Mouse (Mus musculus): ENCODE results near the gene Kif5c.
A peak's percentile ranks its signal among the peaks of the same experiment; 100 is the strongest.

The Kif5c gene

DNA sequence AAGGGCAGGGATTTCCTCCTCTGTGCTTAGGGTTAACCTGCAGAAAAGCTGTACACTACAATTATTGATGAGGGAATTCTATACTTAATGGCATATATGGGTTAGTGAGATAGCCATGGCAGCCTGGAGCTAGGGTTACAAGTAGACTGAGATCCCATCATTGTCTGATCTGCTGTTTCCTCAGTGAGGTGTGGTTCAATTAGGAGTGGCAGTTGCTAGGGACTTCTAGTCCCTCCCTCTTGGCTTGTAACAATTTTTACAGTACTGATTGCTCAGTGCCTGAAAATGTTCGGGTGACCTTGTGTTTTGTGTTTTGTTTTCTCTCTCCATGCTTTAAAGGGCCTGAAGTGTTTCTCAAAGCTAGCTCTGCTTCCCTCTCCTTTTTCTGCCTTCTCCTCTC, 2.1 kb downstream of the Kif5c start:
- DNase-seq (ENCODE audit: low spot score) = no peak

DNA sequence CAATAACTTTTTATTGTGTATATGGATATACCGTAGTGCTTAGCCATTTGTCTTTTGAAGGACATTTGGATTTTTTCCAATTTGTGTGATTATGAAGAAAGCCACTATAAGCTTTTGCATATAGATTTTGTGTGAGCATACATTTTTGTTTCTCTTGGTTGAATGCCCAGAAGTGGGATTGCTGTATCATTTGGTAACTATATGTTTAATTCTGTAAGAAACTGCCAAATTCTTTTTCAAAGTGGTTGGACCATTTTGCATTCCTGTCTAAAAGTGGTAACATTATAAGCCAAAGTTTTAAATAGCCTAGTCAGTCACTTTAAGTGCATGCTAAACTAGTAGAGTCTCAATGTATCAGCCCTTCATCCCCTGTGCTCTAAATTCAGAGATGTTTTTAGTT, 6.5 kb downstream of the Kif5c start:
- no peak for DNase-seq (ENCODE audit: low spot score)

DNA sequence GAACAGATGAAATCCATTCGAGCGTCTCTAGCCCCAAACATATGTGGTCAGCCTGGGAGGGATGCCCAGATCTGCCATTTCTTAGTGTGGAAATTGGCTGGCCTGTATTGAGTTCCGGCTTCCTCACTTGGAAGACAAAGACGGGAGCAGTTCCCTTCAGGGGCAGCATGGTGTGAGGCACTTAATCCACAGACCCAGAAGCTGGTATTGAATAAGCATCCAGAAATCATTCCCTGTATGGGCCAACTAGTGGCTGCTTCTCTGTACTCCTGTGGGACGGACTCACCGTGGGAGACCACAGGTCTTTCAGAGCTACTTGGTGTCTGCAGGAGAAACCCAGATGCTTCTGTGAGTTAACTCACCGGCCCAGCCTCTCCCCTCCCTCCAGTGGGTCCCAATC, 8.5 kb downstream of the Kif5c start:
- no peak for DNase-seq (ENCODE audit: low spot score)

DNA sequence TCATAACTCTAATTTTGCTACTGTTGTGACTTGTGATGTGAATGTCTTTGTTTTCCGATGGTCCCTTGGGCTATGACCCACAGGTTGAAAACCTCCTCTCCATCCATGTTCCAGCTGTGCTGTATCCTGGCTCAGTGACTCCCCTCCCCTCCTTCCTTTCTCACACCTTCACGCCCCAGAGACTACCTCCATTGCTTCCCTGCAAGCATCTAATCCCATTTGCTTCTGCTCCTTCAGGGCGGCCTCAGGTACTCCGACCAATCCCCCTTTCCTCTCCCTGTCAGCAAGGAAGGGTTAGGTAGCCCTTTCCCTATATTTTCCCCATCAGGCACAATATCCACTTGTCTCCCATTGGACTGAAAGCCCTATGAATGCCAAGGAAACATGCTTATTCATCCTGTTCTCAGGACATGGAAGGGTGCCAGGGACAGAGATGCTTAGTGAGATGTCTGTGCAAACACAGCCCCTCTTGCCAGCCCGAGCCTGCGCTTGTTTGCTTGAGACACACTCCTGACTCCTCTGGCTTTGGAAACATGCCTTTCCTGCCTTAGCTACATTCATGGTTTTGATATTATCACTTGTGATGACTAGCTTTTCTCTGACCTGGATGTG, 9.1 kb downstream of the Kif5c start:
- DNase-seq (ENCODE audit: low spot score) = no peak

DNA sequence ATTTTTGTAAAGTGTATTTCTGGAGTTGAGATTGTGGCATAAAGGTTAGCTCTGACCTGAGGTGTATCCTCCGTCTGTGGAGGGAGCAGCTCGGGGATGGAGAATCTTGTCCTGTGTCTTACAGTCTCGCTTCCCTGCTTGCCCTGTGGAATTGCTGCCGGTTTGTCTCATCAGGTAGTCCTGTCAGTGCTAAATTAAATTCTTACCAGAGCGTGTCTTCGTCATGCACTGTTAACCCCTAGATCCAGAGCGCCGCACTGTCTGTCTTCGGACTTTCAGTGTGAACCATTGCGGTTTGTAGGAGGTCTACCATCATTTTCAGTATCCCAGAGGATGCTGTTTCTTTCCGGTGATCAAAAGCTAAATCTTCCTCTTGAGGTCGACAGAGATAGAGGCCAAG, 10.1 kb downstream of the Kif5c start:
- DNase-seq (ENCODE audit: low spot score) = no peak

DNA sequence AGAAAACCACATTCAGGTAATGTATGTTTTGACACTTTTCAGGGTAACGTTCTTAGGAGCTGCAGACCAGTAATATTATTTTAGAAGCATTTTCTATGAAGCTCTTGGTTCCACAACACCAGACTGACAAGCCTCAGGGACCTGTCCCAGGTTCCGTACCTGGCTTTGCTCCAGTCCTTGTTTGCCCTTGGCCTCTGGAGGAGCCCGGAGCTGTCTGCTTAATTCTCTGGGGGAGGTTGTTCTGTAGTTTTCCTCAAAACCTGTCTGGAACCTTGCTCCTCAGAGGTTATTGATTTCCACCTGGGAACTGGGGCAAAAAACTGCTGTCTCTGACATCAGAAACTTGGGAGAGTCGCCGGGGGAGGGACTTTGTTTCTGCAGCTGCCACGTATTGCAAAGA, 11.5 kb downstream of the Kif5c start:
- no peak for DNase-seq (ENCODE audit: low spot score)

DNA sequence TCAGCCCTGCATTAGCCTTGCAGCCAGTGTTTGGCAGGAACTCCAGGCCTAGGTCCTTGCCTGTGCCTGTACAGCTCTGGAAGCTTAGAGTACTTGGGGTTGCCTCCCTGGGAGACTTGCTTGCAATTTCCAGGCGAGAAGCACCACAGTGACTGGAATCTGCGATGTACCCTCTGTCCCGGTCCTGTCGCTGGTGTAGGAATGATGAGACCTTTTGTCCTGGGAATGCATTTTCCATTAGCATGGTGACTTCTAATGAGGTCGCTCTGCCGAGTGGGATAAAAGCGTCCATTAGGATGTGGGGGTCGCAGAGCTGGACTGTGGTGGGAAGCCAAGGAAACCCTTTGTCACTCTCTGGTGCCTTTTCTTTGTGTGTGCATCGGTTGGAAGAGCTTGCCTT, 14.1 kb downstream of the Kif5c start:
- DNase-seq (ENCODE audit: low spot score) = peak; percentile 72

DNA sequence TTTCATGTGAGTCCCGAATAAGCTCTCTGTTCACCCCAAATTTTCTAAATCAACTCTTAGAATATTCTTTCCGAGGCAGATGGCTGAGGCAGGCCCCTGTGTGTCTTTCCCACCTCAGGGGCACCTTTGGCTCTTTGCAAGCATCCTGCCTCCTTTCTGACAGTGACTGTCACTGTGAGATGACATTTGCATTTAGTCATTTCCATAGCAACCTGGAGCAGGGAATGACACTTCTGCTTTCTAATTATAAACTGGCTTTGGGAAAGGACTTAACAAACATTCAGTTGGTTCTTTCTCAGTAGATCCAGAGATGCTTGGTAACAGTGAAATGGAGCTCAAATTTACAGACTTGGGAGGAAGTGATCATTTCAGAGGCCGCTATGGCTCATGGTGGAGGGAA, 23.7 kb downstream of the Kif5c start:
- no peak for DNase-seq (ENCODE audit: low spot score)

DNA sequence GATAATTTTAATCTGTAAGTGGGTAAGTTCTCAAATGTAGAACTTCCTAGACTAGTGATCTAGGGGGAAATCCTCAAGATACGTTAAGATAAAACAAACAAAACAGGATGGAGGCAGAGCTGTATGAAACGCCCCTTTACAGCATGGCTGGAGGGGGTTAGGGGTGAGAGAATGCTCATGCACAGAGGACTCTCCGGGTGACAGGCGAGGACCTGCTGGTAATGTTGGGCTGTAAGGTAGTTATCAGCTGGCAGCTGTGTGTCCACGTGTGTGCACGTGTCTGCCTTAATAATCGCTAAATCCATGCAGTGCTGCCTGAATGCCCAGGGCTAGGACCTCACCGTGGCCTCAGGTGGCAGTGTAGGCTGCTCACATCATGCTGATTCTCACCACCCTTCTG, 24.7 kb downstream of the Kif5c start:
- DNase-seq (ENCODE audit: low spot score) = no peak

DNA sequence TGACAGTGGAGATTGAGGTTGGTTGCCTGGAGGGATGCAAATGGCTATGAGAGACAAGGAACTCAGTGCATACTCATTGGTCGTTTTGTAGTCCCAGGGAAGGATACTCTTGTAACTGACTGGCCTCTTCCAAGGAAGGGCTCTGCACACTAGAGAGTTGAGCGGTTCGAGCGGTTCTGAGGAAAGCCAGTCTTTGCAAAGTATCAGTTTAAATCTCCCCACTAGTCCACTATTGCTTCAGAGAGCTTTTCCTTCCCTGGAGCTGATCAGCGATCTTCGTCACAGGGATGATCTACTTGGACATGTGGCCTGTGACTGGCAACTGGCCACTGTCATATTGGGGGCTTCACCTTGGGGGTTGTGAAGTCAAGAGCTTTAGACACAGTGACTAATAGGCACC, 28.5 kb downstream of the Kif5c start:
- DNase-seq (ENCODE audit: low spot score) = no peak

DNA sequence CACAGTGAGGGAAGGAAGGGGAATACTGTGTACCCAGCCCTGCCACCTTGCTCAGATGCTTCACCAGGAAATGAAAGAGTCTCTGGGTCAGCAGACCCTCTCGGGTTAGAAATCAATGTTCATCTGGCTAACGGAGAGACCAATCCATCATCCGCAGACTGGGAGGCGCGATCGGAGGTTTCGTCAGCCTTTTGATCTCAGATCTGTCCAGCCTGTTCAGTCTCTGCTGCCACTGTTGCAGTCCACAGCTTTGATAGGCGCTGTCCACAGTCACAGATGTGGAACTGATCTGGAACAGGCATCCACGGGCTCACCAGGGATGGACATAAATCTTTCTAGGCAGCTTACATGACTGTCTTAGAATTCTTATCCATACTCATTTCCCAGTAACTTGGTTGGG, 29.2 kb downstream of the Kif5c start:
- peak; percentile 60 for DNase-seq (ENCODE audit: low spot score)

DNA sequence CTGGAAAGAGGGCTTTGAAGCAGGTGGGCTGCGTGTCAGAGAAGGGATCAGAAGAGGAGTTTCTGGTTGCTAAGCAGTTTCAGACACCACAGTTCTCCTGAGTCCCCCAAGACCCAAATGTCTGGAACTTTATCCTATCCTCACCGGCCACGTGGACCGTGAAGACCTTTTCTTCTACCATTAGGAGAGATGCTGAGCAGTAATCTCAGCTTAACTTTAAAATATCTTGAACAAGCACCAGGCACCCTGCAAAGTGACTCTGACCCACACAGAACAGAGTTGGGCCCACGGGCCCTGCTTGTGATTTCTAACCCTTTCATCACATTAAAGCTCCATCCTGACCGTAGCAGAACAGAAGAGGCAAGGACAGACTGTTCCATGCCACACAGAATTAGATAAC, 29.7 kb downstream of the Kif5c start:
- DNase-seq (ENCODE audit: low spot score) = no peak

DNA sequence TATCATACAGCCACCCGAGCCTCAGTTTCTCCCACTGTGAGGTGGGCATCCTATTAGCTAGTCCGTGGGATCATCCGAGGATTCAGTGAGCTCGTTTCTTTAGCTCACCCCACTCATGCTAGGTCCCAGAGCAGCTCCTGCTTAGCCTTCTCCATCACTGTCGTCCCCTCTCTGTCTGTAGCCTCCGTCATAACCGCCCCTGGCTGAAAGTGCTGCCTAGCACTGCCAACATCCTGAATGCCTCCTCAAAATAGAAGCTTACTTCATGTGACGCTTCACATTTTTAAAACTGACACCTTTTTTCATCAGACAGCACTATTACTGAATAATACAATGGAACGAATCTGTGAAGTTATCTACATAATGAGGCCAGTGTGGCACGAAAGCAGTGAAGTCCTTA, 30.1 kb downstream of the Kif5c start:
- DNase-seq (ENCODE audit: low spot score) = no peak

DNA sequence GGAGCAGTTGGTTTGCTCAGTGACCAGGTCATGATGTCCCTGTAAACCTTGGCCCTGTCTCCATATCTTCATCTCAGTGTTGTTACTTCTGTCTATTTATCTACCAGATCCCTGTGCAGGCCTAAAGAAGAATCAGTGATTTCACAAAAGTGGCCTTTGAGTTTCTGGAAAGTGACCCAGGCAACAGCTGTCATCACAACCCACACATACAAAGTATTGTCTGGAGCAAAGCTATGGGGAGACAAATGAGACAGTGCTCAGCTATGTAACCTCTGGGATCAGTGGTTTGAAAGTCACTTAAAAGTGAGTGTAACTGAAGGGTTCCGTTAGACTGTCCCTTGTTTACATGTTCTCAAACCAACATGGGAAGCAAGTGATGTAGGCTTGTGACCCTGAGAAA, 32.6 kb downstream of the Kif5c start:
- DNase-seq (ENCODE audit: low spot score) = no peak

DNA sequence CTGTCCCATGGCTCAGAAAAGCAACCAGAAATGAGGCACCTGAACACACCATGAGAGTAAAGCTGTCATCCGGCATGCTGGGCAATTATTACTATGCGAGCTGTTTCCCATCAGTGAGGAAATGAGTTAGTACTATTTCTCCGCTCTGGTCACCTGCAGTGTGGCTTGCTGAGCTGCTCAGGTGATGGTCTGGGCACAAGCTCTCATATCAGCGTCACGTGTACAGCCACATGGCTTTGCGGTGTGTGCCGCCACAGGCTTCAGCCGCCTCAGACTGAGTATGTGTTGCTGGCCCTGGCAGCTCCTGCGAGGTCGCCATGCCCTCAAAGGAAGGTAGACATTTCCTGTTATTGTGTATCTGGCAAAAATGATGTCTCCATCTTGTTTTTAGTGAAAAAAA, 35.5 kb downstream of the Kif5c start:
- no peak for DNase-seq (ENCODE audit: low spot score)

DNA sequence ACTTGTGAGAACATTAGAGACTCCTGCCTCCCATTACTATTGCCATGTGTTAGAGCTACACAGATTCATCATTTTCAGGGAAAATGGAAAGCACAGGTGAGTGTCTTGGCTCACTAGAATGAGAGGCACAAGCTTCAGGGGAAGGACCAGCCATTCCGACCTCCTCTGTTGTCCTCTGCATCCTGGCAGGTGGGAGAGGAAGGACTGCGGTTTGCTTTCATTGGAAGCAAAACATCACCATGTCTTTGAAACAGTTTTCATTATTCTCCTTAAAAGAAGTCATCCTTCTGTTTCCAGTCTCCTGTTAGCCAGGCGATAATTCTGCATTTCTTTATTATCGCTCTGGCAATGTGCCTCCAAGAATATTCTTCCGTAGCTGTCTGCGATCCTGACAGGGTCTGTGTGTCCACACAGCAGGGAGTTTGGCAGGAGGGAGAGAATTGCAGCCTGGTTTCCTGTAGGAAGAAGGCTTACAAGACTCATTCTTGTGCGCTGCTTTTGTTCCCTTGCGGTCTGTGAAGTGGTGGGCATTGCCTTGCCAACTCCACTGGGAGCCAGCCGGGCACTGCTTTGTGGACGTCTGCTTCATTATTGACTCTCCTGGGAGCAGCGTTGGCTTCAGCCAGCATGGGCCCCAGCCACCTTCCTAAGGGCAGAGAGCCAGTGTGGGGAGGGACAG, 36.2 kb downstream of the Kif5c start:
- DNase-seq (ENCODE audit: low spot score) = no peak

DNA sequence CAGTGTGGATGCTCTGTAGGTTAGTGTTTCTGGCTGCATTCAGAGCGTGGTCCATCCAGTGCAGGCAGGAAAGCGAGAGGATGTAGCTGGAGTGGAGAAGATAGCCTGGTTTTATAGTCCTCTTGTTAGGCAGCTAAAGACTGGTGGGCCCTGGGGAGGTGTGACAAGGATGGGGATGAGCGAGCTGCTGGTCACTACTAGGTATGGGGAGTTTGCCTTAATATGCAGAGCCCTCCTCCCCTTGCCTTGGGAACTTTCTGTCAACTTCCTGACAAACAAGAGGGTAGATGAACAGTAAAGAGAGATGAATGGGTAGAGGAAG, 36.7 kb downstream of the Kif5c start:
- no peak for DNase-seq (ENCODE audit: low spot score)

DNA sequence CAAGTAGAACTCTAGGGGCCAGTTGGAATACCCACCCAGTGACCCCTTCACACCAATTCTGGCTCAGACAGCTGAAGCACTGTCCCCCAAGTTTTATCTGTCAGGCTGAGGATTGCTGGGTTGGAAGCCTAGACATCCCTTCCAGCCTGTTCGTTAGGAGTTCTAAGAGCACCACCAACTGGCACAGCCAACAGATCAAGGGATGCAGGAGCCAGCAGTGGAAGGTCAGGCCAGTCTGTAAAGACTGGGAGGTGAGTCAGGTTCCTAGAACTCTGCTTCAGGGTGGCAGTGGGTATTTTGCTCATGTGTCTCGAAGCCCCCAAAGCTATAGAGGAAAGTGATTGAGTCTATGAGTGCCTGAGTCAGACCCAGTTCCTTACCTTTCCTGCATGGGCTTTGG, 37.9 kb downstream of the Kif5c start:
- no peak for DNase-seq (ENCODE audit: low spot score)

DNA sequence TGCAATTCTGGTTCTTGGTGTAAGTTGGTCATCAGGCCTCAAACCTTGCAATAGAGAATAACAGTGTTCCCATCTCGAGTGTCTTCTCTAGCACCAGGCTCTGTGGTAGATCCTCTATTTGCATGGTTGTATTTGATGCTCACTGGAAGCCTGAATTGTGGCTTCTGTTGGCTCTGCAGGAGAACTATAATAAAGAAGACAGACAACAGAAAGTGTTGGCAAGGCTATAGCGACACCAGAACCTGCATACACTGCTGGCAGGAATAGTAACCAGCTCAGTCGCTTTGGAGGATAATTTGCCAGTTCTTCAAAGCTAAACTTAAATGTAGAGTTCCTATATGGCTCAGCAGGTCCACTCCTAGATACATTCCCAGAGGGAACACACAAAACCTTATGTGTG, 38.6 kb downstream of the Kif5c start:
- no peak for DNase-seq (ENCODE audit: low spot score)

DNA sequence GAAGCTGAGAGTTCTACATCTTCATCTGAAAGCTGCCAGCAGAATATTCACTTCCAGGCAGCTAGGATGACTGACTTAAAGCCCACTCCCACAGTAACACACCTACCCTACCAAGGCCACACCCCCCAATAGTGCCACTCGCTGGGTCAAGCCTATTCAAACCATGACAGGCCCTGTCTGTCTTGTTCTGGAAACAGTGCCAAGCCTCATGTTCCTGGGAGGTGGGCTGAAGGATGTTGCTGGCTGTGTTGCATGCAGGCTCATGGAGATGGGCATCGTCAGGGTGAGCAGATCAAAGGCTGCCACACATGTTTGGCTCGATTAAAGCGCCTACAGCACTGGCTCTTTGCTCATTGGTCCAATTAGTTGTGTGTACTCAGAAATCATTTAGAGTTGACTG, 39.9 kb downstream of the Kif5c start:
- DNase-seq (ENCODE audit: low spot score) = no peak

DNA sequence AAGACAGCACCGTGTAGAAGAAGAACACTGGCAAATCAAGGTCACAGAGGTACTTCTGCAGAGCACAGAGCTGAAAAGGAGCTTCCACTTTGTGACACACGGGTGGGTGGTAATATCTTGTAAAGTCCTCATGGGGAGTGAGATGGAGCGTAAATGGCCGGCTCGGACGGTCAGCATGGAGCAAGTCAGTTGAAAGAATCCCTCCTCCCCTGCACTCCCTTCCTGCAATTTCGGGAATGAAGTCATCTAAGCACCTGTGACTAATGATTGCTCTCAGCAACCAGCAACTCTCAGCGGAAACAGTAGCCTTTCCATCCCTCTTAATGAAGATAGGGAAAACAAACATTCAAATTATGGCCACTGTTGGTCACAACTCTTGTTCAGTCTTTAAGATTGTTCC, 40.9 kb downstream of the Kif5c start:
- no peak for DNase-seq (ENCODE audit: low spot score)

DNA sequence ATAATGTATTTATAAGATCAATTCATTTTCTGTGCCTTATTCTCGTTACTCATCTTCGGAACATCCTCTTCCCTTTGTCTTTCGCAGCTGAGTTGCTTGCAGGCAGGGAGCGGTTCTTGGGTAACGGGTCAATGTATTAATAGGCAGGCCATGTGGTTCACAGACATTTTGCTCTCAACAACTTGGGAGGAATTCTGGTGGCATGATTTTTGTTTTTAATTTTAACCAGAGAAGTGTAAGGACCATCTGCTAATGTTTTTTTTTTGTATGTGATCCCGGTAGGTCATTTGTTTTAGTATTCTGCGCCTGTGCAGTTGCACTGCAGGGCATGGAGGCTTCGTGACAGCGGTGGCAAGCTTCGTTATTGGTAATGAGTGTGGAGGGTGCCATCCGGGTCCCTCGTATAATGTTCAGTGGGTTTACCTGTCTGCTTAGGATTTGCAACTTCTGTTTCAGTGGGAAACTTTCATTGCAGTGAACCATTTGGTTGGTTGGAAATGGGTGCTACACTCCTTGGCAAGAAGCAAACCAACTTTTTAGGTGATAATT, 41.4 kb downstream of the Kif5c start:
- DNase-seq (ENCODE audit: low spot score) = no peak

DNA sequence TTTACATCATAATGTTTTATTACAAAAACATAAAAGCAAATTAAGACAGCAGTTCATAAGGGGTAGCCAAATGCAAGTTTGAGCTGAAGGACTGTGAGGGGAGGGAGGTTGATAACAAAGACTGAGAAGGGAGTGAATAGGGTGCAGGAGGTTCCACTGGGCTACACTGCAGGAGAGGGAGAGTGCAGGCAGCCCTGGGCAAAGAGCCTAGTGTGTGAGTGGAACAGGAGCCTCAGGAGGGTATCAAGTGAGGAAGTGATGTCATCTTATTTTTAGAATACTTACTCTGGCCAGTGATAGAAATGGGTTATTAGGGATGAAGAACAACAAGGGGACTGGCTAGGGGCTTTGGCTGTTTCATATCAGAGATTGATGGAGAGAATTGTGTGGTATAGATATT, 42.2 kb downstream of the Kif5c start:
- DNase-seq (ENCODE audit: low spot score) = no peak

DNA sequence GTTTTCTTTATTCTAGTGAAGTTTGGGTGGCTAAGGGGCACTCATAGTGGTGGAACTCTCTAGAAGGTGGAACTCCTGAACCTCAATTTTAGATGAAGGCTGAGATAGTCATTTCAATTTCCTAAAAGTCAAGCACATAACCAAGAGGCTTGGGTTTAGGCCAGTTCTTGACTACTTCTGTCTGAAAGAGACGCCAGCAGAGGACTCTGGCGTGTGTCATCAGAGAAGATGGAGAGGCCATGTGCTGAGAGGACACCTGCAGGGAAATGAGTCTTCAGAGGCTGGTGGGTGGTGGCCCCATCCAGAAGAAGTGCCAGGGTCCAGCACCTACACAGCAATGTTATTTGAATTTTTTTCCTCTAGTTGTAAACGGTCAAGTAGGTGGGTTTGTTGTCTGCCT, 42.8 kb downstream of the Kif5c start:
- DNase-seq (ENCODE audit: low spot score) = no peak
